Mouse (Mus musculus) T-helper 1 cell (primary cell): Measurements from ENCODE around the gene Jdp2.

Experiments
- in situ Hi-C: fragments of 300-600 bp; cut with MboI, MseI; formaldehyde crosslinking; loops from one replicate; pipeline ENCODE4 v1.15.1; 2025; ENCODE audit warnings: high pct_unique_total_duplicates

Jdp2 gene

DNA sequence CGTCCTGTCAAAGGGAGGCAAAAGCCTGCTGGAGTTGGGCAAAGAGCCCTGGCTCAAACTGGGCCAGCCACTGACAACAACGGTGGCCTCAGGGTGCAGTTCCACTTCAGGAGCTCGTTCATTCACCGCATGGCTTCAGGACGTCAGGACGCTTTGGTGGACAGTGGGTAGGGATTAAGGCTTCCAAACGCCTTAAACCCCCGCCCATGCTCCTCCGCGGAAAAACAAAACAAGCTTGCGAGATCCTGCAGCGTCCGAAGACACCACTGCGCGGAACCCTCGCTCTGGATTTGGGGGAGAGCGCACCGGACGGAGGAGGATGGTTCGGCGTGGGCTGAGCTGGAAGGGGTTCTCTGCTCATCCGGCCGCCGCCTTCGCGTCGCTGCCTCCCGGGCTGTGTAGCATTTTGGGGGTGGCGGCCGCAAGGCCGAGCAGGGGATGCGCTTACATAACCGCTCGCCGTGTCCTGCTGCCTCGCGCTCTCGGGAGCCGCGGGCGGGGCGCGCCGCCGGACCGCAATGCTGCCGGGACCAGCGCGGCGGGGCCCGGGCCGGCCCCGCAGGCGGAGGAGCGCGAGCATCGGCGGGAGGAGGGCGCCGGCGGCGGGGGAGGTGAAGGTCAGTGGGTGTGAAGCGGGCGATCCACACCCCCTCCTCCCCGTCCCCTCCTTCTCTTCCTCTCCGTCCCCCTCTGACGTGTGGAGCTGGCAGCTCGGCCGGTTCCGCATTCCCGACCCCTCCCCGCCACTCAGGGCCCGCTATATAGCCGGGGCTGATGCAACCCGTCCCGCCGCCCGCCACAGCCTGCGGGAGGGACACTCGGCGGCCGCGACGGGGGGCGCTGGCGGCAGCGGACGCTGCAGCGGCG, at the start of gene Jdp2:
Gene Jdp2, plus strand, starts transcription at position 417 of the 867 bp plus-strand sequence.
- in situ Hi-C loops, result no loop called here

DNA sequence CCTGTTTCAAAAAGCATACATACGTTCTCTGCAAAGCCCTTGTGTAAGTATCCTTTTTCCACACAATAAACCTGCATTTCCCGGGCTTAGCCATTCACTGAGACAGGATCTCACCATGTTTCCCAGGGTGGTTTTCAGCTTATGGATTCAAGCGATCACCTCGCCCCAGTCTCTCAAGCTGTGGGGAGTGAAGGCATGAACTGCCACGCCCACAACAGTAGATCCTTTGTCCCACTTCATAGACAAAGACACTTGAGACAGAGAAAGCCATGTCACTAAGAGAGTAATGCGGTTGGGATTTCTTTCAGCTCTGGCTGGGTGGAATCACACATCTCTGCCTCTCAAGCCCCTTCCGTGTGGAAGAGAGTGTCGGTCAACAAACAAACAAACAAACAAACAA, 49.2 kb upstream of the Jdp2 start:
- in situ Hi-C loops, result no loop called here

DNA sequence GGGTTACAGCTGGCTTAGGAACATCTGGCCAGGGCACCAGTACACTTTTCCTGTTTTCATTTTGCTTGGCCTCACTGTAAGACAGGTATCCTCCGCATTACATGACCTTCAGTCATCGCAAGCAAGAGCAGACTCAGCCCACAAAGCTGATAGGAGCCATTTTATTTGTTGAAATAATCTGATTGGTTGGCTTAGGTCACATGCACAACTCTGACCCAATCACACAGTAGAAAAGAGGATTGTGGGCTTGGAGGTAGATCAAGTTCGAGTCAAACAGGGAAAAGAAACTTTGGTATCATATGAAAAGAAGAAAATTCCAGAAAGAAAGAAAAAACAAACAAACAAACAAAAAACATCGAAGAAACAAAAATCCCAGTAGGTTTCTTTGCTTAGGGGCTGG, 48.4 kb upstream of the Jdp2 start:
- in situ Hi-C loops, result no loop called here

DNA sequence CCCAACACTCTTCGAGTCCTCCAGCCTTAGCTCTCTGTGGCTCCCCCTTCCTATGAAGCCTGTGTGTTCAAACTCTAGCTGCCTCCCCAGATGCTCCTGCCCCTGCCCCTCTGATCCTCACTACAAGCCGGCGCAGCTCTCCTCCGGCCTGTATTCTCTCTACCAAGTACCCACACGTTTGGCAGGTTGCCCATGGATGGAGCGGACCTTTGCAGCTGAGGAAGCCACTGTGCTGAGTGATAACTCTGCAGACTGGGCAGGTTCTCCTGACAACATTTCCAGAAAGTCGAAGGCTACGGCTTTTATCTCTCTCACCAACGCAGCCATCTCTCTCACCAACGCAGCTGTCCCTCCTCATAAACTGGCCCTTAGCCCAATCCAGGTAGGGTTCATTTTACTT, 39.5 kb upstream of the Jdp2 start:
- in situ Hi-C loops, result no loop called here

DNA sequence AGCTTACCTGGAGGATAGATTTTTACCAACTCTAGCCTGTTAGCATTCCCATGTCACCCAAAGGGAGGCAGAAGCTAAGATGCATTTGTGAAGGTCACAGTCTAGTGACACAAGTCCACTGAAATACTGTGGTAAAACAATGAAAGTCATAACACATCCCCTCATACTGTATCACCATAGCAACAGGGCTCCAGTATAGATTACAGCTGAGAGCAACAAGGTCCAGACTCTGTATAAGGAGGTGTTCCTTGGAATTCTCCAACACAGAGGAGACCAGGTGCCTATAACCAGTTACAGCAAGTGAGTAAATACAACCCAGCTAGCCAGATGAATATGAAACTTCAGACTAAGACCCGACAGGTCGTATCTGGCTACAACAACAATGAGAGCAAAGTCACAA, 33.4 kb upstream of the Jdp2 start:
- in situ Hi-C loops, result no loop called here

DNA sequence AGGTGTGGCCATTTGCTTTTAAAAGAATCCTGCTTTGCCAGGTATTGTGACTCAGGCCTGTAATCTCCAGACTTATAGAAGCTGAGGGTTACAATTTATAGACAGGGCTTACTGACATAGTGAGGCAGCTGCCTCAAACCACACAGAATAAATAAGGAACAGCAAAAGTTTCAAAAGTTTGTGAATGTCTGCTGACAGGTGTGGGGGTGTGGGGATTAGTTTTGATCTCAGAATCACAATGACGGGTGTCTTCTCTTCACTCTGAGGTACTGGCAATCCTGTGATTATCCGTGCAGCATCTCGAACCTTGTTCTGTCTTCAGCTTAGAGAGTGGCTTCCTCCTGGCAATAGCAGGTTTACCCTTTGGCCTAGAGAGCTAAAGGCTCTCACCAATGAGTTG, 30.5 kb upstream of the Jdp2 start:
- in situ Hi-C loops, result no loop called here

DNA sequence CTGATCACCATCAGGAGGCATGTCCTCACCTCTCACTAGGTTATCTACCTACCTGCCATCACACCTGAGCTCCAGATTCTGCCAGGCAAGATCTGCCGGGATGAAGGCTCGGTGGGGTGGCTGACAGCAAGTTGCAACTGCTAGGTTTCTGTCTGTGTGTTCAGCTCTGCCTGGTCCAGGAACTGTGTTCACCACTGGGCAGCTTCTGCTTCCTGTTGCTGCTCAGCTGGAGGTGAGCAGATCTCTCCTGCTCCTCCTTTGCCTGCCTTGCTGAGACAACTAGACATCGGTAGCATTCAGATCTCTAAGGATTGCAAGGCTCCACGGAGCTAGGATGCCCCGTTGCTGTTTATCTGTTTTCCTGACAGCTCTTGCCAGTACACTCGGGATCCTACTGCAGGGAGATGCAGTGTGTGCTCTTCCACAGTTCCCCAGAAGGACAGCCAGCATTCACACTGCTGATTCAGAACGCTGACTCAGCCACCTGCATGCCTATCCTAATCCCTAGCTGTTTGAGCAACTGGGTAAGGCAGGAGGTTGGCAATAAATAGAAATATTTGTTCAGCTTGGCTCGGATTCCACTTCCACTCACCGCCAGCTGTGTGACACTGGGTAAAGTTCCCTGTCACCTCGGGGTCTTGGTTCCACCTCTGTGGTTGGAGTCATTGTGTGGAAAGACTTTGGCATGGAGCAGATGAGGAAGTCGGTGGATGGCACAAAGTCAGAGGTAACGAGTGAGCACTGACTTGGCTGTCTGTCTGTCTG, 29.3 kb upstream of the Jdp2 start:
- in situ Hi-C loops, result no loop called here

DNA sequence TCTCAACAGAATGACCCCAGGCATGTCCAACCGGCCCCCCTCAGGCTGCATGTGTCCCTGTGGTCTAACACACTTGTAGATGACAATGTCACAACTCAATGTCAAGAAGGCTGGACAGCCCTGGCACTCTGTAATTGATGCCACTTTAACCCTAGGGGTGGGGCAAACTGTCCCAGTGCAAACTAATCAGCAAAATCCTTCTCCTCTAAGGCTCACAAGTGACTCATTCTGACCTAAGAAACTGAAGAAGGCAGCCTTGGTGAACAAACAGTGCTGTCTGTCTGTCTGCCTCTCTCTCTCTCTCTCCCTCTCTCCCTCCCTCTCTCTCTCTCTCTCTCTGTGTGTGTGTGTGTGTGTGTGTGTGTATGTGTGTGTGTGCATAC, 28.7 kb upstream of the Jdp2 start:
- in situ Hi-C loops, result no loop called here

DNA sequence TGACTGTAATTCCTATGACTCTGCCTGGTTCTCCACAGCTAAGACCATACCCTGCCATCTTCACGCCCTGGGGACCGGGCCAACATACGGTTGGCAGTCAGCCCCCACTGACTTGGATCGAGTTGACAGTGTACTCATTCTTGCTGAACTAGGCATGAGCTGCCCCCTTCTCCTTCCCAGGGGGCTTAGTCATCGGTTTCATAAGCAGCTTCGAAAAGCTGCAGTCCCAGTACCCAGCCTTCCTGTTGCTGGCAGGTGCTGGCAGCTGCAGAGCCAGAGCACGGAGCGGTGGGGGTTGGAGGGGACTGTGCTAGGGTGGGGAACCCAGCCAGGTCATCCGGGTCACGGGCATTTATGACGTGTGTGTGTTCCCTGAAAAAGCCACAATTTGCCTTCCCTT, 27.5 kb upstream of the Jdp2 start:
- in situ Hi-C loops, result no loop called here

DNA sequence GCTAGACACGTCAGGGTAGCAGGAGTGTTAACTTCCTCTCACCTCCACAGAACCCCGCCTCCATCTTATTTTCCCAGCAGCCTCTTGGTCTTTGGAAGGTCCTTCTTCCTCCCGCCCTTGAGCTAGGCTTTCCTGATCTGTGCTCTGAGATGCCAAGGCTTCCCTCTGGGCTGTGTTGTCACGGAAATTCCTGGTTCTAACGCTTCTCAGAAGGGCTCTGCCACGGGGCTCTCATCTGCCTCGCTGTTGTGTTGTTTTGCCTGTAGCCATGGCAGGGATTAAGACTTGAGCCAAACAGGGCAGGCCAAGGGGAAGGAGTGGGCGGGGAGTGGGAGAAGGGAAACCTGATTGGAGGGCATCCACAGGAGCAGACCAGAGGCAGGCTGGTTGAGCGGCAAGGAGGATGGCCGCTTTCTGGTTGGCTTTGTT, 26.8 kb upstream of the Jdp2 start:
- in situ Hi-C loops, result no loop called here

DNA sequence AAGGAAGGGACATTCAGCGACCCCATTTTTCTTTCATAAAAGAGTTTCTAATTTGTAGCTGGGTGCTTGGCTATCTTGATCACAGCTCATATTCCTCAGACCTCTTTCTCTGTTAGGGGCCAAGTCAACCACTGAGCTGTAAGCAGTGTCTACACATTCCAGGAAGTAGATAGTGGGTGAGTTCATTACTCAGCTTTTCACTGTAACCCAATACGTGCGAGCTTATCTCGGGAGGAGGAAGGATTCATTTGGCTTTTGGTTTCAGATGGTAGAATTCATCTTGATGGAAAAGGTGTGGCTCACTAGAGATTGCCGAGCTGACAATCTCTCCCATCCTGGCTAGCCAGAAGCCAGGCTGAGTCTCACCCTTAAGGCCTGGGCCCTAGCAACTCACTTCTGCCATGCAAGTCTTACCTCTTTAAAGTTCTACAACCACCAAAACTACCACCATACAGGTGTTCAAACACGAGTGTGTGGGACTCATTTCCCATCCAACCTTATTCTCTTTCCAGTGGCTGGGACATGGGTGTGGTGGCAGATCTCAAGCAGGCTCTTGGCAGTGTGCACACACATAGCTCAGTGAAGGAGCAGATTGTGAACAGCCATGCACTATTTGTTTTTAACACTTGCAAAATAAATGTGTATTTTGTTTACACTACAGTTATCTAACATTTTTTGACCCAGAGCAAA, 23.9 kb upstream of the Jdp2 start:
- in situ Hi-C loops, result no loop called here

DNA sequence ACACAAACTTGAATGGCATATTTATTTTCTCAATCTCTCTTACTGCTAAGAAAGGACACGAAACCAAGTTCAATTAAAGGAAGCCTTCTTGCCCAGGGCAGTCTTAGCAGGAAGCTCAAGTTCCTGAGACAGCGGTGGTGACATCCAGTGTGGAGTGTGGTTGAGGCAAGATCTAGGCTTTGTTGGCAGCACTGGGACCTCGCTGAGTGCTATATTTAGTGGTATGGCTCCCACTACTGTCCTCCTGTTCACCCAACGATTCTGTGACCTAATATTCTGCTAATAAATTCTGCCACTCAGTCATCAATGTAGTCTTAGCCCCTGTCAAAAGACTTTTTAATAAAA, 23.4 kb upstream of the Jdp2 start:
- in situ Hi-C loops, result no loop called here

DNA sequence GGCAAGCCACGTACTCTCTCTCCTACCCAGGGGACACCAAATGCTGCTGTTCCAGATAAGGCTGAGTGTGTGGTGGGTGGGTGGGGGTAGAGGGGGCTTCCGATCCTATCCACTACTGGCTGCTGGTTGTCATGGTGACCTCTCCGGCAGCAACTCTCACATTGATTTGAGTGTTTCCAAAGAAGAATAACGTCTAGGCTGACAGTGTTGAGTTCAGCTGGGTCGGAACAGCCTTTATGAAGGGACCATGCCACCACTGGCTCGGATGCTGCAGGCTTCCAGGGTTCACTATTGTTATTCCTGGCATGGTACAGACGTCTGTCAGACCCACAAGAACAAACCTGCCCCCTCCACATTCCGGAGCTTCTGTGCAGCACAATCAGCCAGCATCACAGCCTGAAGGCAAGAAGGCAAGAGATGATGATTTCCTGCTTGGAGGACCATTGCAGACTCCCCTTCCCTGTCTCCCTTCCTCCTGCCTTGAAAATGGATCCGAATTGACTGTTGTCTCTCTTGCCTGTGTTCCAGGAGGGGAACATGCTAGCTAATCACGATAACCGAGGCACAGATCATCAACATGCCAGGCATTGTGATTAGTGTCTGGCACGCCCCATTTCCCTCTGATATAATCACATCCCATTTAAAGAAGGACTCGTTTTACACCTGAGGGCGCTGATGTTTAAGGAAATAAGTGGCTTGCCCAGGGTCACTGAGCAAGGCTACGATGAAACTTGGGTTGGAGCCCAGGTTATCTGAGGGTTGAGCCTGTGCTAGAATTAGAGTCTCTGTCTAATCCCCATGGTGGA, 17.4 kb upstream of the Jdp2 start:
- in situ Hi-C loops, result loop anchor here (5.0 kb wide), 1 partner anchor 51 kb away; no protein-coding TSS in a partner anchor

DNA sequence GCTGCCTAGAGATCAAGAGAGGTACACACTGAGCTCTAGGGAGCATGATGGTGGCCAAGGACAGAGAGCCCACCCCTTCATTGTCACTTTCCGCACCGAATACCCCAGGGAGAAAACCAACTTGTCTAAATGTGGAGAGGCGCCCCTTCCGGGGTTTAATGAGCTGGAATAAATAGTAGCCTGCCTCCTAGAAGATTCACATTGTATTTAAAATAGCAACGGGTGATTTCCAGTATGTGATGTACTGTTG, 16.8 kb upstream of the Jdp2 start:
- in situ Hi-C loops, result loop anchor here (5.0 kb wide), 1 partner anchor 50 kb away; no protein-coding TSS in a partner anchor

DNA sequence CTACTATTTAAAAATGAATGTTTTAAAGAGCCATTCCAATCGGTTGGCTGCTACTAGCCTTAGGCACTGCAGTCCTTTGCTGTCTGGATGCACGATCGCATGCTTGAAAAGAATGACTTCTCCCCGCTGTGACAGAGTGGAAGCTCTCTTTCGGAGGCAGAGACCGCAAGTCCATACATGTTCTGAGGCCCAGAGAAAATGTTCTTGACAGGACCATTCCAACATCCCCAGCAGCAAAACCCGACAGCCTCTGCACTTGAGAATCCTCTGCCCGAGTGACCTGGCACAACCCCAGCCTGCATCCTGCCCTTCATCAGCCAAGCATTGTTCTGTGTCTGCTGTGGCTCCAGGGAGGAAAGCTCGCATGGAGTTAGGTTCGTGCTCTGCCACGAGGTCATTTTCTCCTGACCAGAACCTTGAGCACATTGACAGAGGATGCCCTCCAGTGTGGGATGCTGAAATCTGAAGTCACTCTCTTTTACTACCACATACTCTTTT, 13.0 kb upstream of the Jdp2 start:
- in situ Hi-C loops, result no loop called here

DNA sequence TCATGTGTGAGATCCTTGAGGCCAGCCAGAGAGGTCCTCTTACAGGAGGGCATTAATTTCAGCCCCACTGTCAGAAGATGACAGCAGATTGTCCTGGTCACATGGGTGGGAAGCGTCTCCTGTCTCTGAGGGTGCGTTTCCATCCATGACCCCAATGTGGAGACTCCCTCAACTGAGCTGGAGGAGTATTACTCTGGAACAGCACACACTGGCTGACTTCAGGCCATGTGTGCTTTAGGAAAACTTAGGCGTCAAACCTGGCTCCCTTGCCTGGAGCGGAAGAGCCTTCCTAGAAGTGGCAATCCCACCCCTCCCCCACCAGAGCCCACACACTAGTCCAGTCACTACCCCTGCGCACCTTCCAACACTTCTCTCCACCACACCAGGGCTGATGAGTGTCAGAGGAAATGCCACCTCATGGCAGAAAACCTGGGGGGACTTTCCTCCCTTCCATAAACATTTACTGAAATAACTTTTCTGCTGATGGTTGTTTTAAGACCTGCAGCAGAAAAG, 8.9 kb upstream of the Jdp2 start:
- in situ Hi-C loops, result no loop called here

DNA sequence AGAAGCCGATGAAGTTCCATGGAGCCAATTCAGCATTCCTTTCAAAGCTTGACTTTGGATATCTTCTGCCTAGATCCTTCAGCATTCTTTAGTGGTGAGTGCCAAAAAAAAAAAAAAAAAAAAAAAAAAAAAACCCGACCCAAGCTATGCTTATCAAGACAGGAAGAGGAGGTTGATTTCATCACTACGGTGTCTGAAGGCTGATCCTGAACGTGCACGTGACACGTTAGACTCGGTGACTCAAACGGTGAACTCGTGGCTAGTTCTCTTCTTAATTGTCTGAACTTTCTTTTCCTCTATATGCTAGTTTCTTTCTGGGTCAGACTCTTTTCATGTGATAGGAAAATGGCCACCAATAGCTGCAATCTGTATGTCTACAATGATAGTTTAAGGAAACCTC, 5.9 kb upstream of the Jdp2 start:
- in situ Hi-C loops, result no loop called here

DNA sequence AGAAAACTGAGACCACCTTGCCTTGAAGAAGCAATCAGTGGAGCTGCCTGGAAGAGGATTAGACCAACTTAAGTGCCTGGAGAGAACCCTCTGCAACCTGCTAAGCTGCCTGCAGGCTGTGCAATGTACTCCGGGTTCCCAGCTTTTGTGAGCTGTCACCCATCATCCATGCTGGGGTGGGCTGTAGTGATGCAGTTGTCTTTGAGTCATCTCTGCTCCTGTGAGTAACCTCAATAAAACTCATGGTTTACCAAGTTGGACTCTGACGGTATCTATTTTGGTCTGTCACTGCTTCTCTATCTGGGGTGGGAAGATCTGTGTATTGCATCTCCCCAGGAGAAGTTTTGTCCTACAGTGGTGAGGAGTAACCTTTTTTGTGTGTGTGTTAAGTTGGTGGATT, 4.4 kb upstream of the Jdp2 start:
- in situ Hi-C loops, result no loop called here

DNA sequence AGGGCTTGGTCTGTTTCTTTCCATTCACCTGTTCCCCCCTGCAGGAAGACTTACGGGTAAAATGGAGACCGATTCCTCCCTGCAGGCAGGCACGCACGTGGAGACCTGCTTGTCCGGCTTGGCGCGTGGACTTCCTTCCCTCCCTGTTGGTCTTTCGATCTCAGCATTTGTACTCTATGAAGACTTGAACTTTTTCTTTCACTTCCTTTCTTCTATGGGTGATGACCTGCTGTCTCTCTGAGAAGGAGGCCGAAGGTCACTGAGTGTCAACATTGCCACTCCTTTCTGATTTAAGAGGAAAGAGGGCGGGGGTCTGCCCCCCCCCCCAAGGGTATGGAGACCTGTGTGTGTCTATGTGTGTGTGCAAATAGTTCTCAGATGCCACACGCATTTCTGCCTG, 774 bp upstream of the Jdp2 start:
- in situ Hi-C loops, result no loop called here

DNA sequence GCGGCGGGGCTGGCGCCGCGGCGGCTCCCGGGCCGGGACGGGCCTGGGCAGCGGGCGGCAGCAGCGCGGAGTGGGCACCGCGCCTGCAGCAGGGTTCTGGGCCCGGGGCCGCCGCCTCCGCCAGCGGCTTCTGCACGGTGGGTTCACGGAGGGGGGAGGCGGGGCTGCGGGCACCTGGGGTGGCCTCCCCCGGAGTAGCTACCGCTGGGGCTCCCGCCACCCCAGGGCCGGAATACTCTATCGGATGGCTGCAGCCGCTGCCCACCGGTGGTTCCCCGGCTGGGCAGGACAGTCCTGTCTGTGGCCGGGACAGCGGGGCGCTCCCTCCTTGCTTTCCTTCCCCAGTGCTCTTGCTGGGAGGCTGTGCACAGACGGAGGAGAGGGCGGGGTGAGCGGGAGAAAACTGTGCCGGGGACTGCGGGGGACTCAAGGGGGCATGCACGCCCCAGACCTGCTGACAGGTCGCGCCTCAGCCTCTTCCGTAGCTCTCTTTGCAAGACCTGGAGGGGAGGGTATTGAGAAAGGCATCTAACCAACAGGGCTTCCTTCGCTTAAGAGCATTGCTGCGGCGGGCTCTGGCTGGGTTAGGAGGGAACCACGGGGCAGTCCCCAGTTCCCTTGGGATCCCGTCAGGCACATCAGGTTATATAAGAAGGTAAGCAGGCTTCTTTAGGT, 788 bp downstream of the Jdp2 start:
- in situ Hi-C loops, result no loop called here

DNA sequence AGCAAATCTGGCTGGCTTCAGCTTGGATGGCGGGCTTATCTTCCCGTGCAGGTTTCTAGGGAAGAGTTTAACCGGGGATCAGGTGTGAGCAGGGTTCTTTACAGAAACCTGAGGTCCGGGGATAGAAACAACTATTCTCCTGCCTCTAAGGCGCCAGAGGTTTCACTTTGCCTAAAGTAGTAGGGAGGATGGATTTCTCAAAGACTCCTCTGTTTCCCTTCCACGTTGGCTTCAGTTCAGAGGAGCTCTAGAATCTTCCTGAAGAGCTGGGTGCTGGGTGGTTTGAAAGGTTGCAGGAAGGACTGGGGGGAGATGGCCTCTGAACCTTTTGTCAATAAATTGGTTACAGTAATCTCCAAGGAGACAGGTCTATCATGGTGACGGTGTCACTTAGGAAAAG, 1.8 kb downstream of the Jdp2 start:
- in situ Hi-C loops, result no loop called here
